Mouse (Mus musculus) embryonic facial prominence, embryonic 12.5 days (tissue): ENCODE measurements around the gene Slc4a4. TPM values are rescaled to one million over a fixed set of nuclear protein-coding genes. Genes with fewer than 3 reads are reported as not detected.

Source experiments
- ATAC-seq: fragments of 200-750 bp; cut with Nextera tagmentation; 2 replicates; pipeline ENCODE4 v1.8.0; 2017; ENCODE audit not compliant: insufficient number of reproducible peaks, insufficient read depth, low FRiP score, low TSS enrichment
- H3K27ac ChIP-seq: fragments of 300-500 bp; sonication (generic); 2 replicates; pipeline ENCODE4 v1.5.1; 2016; ENCODE audit warnings: mild to moderate bottlenecking
- H3K27me3 ChIP-seq: fragments of 300-500 bp; sonication (generic); 2 replicates; pipeline ENCODE4 v1.6.1; 2016; ENCODE audit warnings: mild to moderate bottlenecking, moderate library complexity
- H3K36me3 ChIP-seq: fragments of 300-500 bp; sonication (generic); 2 replicates; pipeline ENCODE4 v1.6.1; 2016; ENCODE audit warnings: mild to moderate bottlenecking
- H3K4me1 ChIP-seq: fragments of 300-500 bp; sonication (generic); 2 replicates; pipeline ENCODE4 v1.6.1; 2016
- H3K4me2 ChIP-seq: fragments of 300-500 bp; sonication (generic); replicated peaks from 2 replicates; pipeline ENCODE4 v1.6.1; 2016; ENCODE audit warnings: mild to moderate bottlenecking, moderate library complexity
- H3K4me3 ChIP-seq: fragments of 300-500 bp; sonication (generic); 2 replicates; pipeline ENCODE4 v1.5.1; 2016; ENCODE audit warnings: mild to moderate bottlenecking
- H3K9ac ChIP-seq: fragments of 300-500 bp; sonication (generic); 2 replicates; pipeline ENCODE4 v1.6.1; 2016; ENCODE audit warnings: mild to moderate bottlenecking, moderate library complexity
- H3K9me3 ChIP-seq: fragments of 300-500 bp; sonication (generic); 2 replicates; pipeline ENCODE4 v1.6.1; 2016; ENCODE audit warnings: mild to moderate bottlenecking, moderate library complexity
- WGBS: fragments of 180-500 bp; shearing (Covaris S2); methylation state at CpG from one replicate; pipeline ENCODE4 v1.1.7; 2016; 5-methylcytosine and 5-hydroxymethylcytosine counted together
- polyA plus RNA-seq: library from polyadenylated mRNA; unstranded; fragments of >200 nt; fragmentation: Nextera tagmentation; extraction: Ambion mirVana; gene quantifications from 2 replicates; pipeline ENCODE4 v1.2.1, GENCODE M21; 2016

Gene Slc4a4
- polyA plus RNA-seq, 1 experiment from 2014 or later, result 2.8 TPM

DNA sequence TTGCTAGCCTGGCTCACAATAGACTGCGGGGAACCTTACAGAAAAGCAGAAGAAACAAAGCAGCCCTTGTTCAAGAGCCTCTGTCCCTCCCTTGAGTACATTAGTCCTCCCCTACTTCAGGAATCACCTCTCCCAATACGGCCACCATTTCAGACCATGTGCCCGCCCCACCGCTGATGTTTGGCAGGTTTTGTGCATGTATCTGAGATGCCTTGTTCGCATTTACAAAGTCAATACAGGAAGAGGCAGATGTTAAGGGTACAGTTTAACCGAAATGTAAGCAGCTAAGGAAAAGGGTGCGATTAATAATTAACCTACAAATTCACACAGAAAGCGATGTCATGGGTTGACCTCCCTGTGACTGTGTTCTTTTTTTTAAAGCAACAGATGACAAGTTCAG, 331.6 kb downstream of the Slc4a4 start:
- H3K27ac ChIP-seq, result no peak overlapping the region
- no peak overlapping the region for H3K4me3 ChIP-seq
- WGBS, result 74% methylated on average over 8 of the region's 8 CpGs
- no peak overlapping the region for H3K4me2 ChIP-seq
- H3K36me3 ChIP-seq, result no peaks in the 10 kb centered on the region
- no peaks in the 10 kb centered on the region for H3K27me3 ChIP-seq
- ATAC-seq, result no peak
- no peaks in the 10 kb centered on the region for H3K9me3 ChIP-seq
- H3K9ac ChIP-seq, result no peak overlapping the region
- H3K4me1 ChIP-seq, result no peaks in the 10 kb centered on the region

DNA sequence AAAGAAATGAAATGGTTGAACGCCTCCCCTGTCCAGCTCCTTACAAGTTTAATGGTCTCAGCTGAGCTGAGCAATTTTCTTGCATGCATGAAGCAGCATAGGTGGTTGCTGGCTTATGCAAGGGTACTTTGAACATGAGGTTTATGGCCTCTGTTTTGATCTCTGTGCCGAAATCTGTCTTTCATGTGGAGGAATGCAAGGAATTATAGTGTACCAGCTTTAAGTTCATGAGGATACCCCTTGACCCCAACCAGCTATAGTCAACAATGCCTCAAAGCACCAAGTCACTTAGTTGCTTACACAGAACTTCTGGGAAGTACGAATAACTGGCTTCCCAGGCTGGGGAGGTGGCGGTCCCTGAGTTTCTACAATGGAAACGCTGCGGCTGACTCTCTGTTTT, 332.1 kb downstream of the Slc4a4 start:
- no peaks in the 10 kb centered on the region for H3K27me3 ChIP-seq

DNA sequence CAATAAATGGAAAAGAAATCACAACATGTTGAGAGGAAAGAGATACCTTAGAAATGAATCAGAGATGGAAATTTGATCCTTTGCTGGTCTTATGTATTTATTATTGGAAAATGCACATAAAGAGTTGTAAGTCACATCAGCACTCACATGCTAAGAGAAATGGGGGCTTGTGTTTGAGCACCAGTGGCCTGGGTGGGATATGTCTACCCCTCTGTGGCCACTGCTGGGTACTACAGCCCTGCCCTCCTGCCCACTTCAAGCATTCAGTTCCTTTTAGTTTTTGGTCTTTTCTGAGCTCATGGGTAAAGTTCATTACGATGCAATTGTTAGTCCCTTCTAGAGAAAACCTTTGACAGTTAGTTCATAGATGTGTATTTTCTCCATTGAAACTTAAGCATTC, 335.0 kb downstream of the Slc4a4 start:
- Histone ChIP-seq H3K4me3 (no peak overlapping the region), H3K36me3 (no peaks in the 10 kb centered on the region), H3K27me3 (no peaks in the 10 kb centered on the region), H3K4me2 (no peak overlapping the region), H3K27ac (no peak overlapping the region), H3K9ac (no peak overlapping the region), H3K9me3 (no peaks in the 10 kb centered on the region), H3K4me1 (no peaks in the 10 kb centered on the region)
- no peak for ATAC-seq
- WGBS, result 29% methylated on average over 1 of the region's 1 CpGs

More for the DNA sequence above, 332.1 kb downstream of the Slc4a4 start:
- no peaks in the 10 kb centered on the region for H3K9me3 ChIP-seq
- no peaks in the 10 kb centered on the region for H3K36me3 ChIP-seq
- ATAC-seq, result no peak
- no peak overlapping the region for H3K4me2 ChIP-seq
- H3K4me1 ChIP-seq, result no peaks in the 10 kb centered on the region
- H3K9ac ChIP-seq, result no peak overlapping the region
- H3K27ac ChIP-seq, result no peak overlapping the region
- H3K4me3 ChIP-seq, result no peak overlapping the region
- WGBS, result 71% methylated on average over 6 of the region's 6 CpGs

DNA sequence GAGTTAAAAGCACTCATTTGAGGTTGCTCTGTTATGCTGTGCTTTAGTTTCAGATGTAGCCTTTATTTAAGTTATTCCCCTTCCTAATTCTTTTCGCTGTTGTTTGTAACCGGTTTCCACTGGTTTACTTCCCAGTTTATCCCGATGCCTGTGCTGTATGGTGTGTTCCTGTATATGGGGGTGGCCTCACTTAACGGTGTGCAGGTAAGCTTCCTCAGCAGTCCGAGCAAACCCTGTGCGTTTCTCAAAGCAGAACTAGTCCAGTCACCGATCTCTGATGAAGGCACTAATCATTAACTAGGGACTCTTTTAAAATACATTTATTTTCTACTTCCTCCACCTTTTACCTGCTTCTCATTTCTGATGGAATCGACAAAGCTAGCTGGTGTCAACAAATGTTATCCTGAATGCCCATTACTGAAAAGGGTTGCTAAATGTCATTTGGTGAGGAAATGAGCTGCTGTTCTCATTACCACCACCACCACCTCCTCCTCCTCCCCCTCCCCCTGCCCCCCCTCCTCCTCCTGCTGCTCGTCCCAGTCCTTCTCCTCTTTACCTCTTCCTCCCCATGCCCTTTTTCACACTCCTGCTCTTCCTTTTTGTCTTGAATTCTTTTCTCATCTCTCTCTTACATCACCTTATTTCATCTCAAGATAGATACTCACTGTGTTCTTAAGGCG, 336.6 kb downstream of the Slc4a4 start:
- H3K4me2 ChIP-seq, result no peak overlapping the region
- H3K27ac ChIP-seq, result no peak overlapping the region
- no peaks in the 10 kb centered on the region for H3K36me3 ChIP-seq
- no peak overlapping the region for H3K4me3 ChIP-seq
- H3K27me3 ChIP-seq, result no peaks in the 10 kb centered on the region
- no peaks in the 10 kb centered on the region for H3K4me1 ChIP-seq
- H3K9ac ChIP-seq, result no peak overlapping the region
- WGBS, result 59% methylated on average over 10 of the region's 10 CpGs
- no peak for ATAC-seq
- H3K9me3 ChIP-seq, result no peaks in the 10 kb centered on the region

DNA sequence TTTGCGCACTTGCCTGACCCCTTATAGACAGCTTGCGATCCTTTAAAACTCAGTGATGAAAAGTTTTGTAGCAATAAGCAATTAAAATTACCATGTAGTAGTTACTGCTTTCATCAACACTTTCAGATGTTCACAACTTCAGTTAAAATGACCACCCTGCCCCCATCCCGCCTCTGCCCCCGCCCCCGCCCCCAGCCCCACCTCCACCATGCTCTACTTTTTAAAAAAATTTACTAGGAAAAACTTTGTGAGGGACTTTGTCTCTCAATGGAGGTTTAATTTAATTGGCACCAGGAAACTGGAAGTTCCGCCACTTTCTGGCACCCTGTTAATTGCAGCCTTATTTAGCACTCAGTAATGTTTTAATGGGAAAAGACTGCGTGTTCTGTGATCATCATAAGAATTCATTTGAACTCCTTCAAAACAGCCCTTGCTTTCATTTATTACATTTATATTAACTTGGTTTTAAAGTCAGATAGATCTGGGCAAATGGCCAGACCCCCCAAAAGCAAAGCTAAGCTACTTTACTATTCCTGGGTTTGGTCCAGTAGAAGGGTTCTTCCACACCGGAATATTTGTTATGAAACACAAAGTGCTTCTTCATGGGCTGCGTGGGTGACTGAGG, 337.2 kb downstream of the Slc4a4 start:
- ATAC-seq, result no peak
- no peak overlapping the region for H3K27ac ChIP-seq
- H3K9ac ChIP-seq, result no peak overlapping the region
- H3K4me2 ChIP-seq, result no peak overlapping the region
- no peaks in the 10 kb centered on the region for H3K4me1 ChIP-seq
- H3K36me3 ChIP-seq, result no peaks in the 10 kb centered on the region
- H3K4me3 ChIP-seq, result no peak overlapping the region
- no peaks in the 10 kb centered on the region for H3K27me3 ChIP-seq
- no peaks in the 10 kb centered on the region for H3K9me3 ChIP-seq
- WGBS, result 74% methylated on average over 9 of the region's 9 CpGs

DNA sequence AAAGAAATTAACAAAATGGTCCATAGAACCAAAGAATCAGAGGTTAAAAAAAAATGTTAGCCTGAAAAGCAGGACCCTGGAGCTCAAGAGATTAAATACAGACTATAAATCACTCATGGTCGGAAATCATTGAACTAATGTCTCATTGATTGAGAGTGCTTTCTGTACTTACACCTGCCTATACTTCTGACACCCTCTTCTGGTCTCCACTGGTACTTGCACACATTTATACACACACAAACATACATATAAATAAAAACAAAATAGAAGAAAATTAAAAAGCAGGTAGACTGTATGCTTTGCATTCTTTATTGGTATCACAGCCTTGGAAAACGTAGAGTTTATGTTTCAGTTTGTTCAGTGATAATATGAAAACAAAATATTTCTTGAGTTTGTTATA, 341.3 kb downstream of the Slc4a4 start:
- Histone ChIP-seq H3K36me3 (no peaks in the 10 kb centered on the region), H3K4me1 (no peaks in the 10 kb centered on the region), H3K9me3 (no peaks in the 10 kb centered on the region), H3K4me3 (no peak overlapping the region), H3K27me3 (no peaks in the 10 kb centered on the region), H3K9ac (no peak overlapping the region), H3K27ac (no peak overlapping the region), H3K4me2 (no peak overlapping the region)
- WGBS, result 84% methylated on average over 2 of the region's 2 CpGs
- ATAC-seq, result no peak

DNA sequence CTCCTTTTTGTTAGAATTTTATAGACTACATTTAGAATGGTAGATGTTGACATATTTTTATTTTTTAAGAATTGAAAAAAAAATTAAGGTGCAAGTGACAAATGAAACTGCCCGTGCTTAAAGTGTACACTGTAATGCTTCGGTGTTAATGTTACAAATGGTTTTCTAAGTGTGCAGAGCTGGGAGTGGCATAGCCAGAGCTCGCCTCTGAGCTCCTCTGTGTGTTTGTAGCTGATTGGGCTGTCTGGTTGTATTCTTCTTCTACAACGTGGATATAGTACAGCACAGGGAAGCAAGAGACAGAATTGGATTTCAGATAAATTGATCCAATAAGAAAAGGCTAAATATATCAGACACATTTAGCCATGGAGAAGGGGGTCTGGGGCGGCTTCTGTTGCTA, 343.0 kb downstream of the Slc4a4 start:
- H3K27ac ChIP-seq, result no peak overlapping the region
- no peak overlapping the region for H3K9ac ChIP-seq
- no peaks in the 10 kb centered on the region for H3K27me3 ChIP-seq
- H3K4me1 ChIP-seq, result no peaks in the 10 kb centered on the region
- WGBS, result 76% methylated on average over 5 of the region's 5 CpGs
- H3K4me2 ChIP-seq, result no peak overlapping the region
- H3K36me3 ChIP-seq, result no peaks in the 10 kb centered on the region
- ATAC-seq, result no peak
- no peak overlapping the region for H3K4me3 ChIP-seq
- H3K9me3 ChIP-seq, result no peaks in the 10 kb centered on the region

DNA sequence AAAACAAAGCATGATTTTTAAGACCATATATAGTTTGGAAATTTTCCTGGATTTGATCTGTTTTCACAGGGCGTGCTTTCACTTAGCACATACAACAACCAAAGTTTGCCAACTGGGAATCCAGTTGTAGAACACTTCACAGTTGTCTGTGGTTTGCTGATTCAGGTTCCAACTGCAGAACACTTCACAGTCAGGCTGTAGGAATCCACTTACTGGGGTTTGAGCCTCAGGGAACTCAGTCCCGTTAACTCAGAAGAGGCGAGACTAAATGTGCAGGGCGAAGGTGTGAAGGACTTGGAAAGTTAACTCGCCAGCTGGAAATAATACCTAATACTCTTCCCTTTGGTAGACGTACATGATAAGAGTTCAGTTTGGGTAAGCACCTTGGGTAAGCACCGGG, 345.7 kb downstream of the Slc4a4 start:
- no peaks in the 10 kb centered on the region for H3K9me3 ChIP-seq
- no peak overlapping the region for H3K4me2 ChIP-seq
- no peak overlapping the region for H3K9ac ChIP-seq
- no peak for ATAC-seq
- WGBS, result 81% methylated on average over 7 of the region's 7 CpGs
- no peaks in the 10 kb centered on the region for H3K36me3 ChIP-seq
- H3K27me3 ChIP-seq, result no peaks in the 10 kb centered on the region
- H3K4me3 ChIP-seq, result no peak overlapping the region
- no peaks in the 10 kb centered on the region for H3K4me1 ChIP-seq
- no peak overlapping the region for H3K27ac ChIP-seq

DNA sequence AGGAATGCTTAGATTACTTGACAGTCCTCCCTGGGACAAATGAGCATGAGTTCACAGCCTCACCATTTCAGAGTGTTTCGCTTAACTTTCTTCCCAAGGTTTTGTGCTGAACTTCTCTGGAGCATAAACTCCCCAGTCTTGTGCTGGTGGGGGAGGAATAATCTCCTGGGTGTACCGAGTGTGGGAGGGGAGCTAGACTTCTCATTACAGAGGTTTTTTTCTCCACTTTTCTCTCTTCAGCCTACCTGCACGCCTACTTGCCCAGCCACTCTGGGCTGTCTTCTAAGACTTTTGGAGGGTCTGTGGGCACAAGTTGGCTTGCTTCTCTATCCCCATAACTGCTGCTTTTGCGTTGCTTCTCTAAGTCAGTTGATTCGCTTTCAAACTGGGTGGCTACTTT, 365.2 kb downstream of the Slc4a4 start:
- Histone ChIP-seq H3K9ac (no peak overlapping the region), H3K27ac (no peak overlapping the region), H3K36me3 (no peaks in the 10 kb centered on the region), H3K4me2 (no peak overlapping the region), H3K9me3 (no peaks in the 10 kb centered on the region), H3K4me3 (no peak overlapping the region), H3K27me3 (no peaks in the 10 kb centered on the region), H3K4me1 (no peaks in the 10 kb centered on the region)
- 83% methylated on average over 5 of the region's 5 CpGs for WGBS
- no peak for ATAC-seq

DNA sequence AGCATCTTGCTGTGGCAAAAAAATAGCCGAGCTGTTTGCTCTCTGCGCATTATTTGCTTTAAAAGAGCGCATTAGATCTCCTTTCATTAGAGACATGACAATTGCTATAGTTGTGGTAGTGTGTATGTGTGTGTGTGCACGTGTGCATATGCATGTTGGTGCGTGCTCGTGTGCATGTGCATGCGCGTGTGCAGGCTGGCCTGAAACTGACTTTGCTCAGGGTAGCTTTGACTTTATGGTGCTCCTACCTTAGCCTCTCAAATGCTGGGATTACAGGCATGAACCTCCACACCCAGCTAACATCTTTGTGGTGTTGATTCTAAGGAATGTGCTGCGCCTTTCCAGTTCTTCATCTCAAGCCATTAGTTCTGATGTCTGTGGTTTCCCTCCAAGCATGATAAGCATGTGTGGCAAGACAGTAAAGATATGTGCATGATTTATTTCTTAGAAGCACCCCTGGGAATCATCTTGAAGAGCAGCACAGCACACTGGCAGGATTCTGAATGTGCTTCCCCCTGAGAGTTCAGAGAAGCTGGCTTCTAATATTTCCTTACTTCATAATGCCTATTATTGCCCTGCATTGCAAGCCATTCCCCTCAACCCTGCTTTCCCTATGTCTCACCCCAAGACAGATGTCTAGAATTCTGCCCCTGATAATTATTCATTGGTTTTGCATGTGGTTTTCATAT, 373.3 kb downstream of the Slc4a4 start:
- no peak overlapping the region for H3K4me2 ChIP-seq
- no peaks in the 10 kb centered on the region for H3K27me3 ChIP-seq
- no peak overlapping the region for H3K4me3 ChIP-seq
- no peaks in the 10 kb centered on the region for H3K36me3 ChIP-seq
- H3K27ac ChIP-seq, result no peak overlapping the region
- no peak for ATAC-seq
- no peaks in the 10 kb centered on the region for H3K4me1 ChIP-seq
- H3K9ac ChIP-seq, result no peak overlapping the region
- no peaks in the 10 kb centered on the region for H3K9me3 ChIP-seq
- 94% methylated on average over 9 of the region's 9 CpGs for WGBS

DNA sequence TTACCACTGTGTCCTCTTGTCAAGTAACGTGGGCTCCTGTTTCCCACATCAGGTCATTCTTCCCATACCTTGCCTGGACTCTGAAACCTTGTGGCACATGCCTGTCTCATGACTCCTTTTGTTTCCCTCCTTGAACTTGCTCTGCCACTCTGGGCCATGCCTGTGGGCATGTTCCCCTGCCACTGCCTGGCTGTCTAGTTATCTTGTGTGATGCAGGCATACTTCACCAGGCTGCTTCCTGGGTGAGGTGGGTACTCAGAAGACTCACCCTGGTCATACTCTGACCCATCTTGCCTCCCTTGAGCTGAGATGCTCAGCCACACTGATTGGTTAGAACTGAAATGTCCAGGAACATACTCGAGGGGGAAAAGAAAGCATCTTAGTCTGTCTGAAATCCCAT, 390.4 kb downstream of the Slc4a4 start:
- no peaks in the 10 kb centered on the region for H3K36me3 ChIP-seq
- H3K9ac ChIP-seq, result no peak overlapping the region
- no peak overlapping the region for H3K4me2 ChIP-seq
- no peaks in the 10 kb centered on the region for H3K4me1 ChIP-seq
- 71% methylated on average over 2 of the region's 2 CpGs for WGBS
- no peak for ATAC-seq
- H3K4me3 ChIP-seq, result no peak overlapping the region
- no peaks in the 10 kb centered on the region for H3K27me3 ChIP-seq
- no peak overlapping the region for H3K27ac ChIP-seq
- H3K9me3 ChIP-seq, result no peaks in the 10 kb centered on the region

DNA sequence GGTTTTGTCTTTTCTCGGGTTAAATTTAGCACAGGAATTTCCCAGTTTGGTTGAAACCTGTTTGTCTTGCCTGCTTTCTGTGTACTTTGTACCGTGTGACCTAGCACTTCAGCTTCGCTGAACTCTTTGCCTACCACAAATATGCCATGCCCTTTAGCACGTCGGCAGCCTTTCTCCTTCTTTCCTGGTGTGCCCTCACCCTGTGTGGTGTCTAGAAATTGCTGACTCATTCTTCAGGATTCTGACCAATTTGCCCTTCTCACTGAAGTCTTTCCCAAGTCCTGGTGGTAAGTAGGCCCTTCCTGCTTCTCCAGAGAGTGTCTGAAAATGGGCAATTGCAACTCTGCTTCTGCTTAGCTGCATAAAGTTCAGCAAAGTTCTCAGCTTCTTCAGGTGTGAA, 391.0 kb downstream of the Slc4a4 start:
- Histone ChIP-seq H3K9me3 (no peaks in the 10 kb centered on the region), H3K4me1 (no peaks in the 10 kb centered on the region), H3K27ac (no peak overlapping the region), H3K9ac (no peak overlapping the region), H3K27me3 (no peaks in the 10 kb centered on the region), H3K4me3 (no peak overlapping the region), H3K36me3 (no peaks in the 10 kb centered on the region), H3K4me2 (no peak overlapping the region)
- no peak for ATAC-seq
- WGBS, result 78% methylated on average over 5 of the region's 5 CpGs
